Mouse (Mus musculus) forebrain, embryonic 10.5 days (tissue): Measurements from ENCODE around the gene Spata31d1b. TPM values are rescaled to one million over a fixed set of nuclear protein-coding genes. Genes with fewer than 3 reads are reported as not detected.
"Not testable (repeated sequence)": the region's sequence is repeated elsewhere in the genome, so short reads cannot be mapped to it uniquely, and the experiment has no call there.

ENCODE experiments used
- DNase-seq: peaks from one replicate; pipeline ENCODE4 v3.0.0-alpha.2; 2017; ENCODE audit warnings: low spot score; ENCODE audit errors: extremely low spot score
- H3K27ac ChIP-seq: fragments of 300-500 bp; sonication (generic); 2 replicates; pipeline ENCODE4 v1.5.1; 2016; ENCODE audit warnings: mild to moderate bottlenecking
- H3K27me3 ChIP-seq: fragments of 300-500 bp; sonication (generic); 2 replicates; pipeline ENCODE4 v1.6.1; 2016; ENCODE audit warnings: mild to moderate bottlenecking; ENCODE audit not compliant: poor library complexity, severe bottlenecking
- H3K36me3 ChIP-seq: fragments of 300-500 bp; sonication (generic); replicated peaks from 2 replicates; pipeline ENCODE4 v1.6.1; 2016; ENCODE audit warnings: mild to moderate bottlenecking, moderate library complexity
- H3K4me1 ChIP-seq: fragments of 300-500 bp; sonication (generic); 2 replicates; pipeline ENCODE4 v1.6.1; 2016
- H3K4me3 ChIP-seq: fragments of 300-500 bp; sonication (generic); 2 replicates; pipeline ENCODE4 v1.5.1; 2016; ENCODE audit warnings: mild to moderate bottlenecking, moderate library complexity
- H3K9me3 ChIP-seq: fragments of 300-500 bp; sonication (generic); 2 replicates; pipeline ENCODE4 v1.6.1; 2016; ENCODE audit warnings: mild to moderate bottlenecking, moderate library complexity
- WGBS: fragments of 180-500 bp; shearing (Covaris S2); methylation state at CpG from one replicate; pipeline ENCODE4 v1.1.7; 2016; 5-methylcytosine and 5-hydroxymethylcytosine counted together
- polyA plus RNA-seq: library from polyadenylated mRNA; unstranded; fragments of >200 nt; fragmentation: Nextera tagmentation; extraction: Ambion mirVana; gene quantifications from 2 replicates; pipeline ENCODE4 v1.2.1, GENCODE M21; 2016

The Spata31d1b gene
- polyA plus RNA-seq: 0.04 TPM in 1 of 2 replicates, not detected in the other

DNA sequence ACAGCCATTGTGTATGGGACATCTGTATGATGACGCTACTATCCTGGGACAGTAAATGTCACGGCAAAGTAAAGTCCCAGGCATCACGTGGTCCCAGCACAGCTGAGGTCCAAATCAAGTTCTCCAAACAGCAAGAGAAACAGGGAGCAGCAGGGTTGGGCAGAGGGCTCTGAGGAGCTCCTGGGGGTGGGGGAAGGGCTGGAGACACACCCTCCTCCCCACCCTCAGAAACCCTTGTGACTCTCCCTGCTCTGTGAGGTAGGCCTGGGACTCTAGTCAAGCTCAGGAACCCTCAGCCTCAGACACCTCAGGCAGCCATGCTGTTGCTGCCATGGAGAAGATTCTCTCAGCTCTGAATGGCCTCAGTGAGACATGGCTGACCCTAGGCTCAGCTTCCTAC lies at the start of gene Spata31d1b:
Spata31d1b (plus strand) TSS at position 301 of the 400 bp plus-strand sequence.
- not testable (repeated sequence) for H3K27me3 ChIP-seq, H3K9me3 ChIP-seq, H3K36me3 ChIP-seq, DNase-seq, H3K4me3 ChIP-seq, H3K4me1 ChIP-seq, H3K27ac ChIP-seq
- WGBS: 75% methylated on average over 3 of the region's 3 CpGs

DNA sequence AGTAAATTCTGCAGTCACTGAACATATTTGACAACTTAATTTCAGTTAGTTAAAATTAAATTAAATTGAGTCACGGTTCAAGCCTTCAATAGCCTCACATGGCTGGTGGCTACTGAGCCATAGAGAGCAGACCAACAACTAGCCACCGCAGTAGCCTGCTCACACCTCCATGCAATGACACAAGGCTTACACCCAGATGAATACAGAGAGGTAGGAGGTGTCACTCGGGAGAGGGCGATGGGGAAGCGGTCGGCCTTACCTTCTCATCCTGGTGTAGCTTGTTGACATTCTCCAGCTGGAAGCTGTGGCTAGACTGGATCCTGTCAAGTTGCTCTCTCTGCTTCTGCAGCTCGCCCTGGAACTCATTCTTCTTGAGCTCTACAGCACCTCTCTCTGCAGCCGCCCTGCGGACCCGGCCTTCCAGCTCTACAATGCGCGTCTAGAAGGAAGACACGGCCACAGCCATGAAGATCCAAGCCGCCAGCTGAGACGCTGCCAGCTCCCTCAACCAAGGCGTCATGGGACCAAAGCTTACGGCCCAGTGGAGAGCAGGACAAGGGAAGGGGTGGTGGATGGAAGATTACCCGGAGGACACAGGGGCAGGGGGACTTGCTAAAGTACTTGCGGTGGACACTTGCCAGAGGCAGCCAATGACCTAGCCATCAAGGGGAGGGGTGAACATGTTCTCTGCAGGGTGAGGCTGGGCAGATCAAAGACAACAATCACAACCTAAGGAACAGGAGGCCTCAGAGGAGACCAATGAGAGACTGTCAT lies 48.0 kb upstream of the Spata31d1b start:
- Histone ChIP-seq H3K36me3 (peaks cover 98% of the 10 kb centered on the region), H3K27me3 (no peaks in the 10 kb centered on the region), H3K4me3 (no peak overlapping the region), H3K9me3 (no peaks in the 10 kb centered on the region), H3K27ac (no peak overlapping the region), H3K4me1 (peaks cover 4% of the 10 kb centered on the region; the same call in 1 of the 2 replicates)
- DNase-seq: no peak
- WGBS: 96% methylated on average over 19 of the region's 19 CpGs

DNA sequence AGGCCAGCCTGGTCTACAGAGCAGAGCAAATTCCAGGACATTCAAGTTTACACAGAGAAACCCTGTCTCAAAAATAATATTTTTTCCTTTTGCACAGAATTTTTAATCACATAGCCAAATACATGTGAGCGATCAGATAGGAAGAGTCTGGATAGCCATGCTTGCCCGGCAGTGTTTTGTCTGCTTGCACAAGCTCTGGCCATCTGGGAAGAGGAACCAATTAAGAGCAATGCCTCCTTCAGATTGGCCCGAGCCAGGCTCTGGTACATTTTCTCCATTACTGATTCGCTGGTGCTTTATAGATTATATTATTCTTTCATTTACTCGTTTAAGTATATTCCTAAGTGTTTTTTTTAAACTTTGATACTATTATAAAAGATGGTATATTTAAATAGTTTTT lies 44.3 kb upstream of the Spata31d1b start:
- no peak for DNase-seq
- Histone ChIP-seq H3K27me3 (no peaks in the 10 kb centered on the region), H3K4me1 (peaks cover 19% of the 10 kb centered on the region), H3K36me3 (peaks cover 88% of the 10 kb centered on the region), H3K9me3 (no peaks in the 10 kb centered on the region), H3K4me3 (no peak overlapping the region), H3K27ac (no peak overlapping the region)
- WGBS: 94% methylated on average over 5 of the region's 5 CpGs

DNA sequence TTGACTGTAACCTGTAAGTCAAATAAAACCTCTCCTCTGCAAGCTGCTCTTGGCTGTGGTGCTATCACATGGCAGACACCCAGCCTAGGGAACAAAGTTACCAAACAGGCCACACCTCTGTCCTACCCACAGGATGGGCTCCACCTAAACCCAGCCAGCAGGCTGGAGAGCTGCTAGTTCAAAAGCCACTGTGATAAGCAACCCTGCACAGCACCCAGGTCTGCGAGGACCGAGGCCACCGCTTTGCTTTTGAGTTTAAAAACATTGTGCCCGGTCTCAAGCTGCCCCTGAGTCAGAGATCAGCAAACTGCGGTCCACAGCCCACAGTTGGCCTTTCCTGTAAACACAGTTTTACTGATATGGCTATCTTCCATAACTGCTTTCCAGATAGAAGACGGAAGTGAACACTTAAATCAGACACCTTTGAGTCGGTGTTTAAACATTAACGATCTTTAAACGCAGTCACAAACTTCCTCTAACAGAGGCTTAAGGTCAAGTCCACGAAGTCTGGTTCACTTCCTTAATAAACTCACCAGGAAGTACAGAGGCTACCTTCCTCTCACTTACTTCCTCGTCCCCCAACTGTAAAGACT lies 43.5 kb upstream of the Spata31d1b start:
- DNase-seq: no peak
- peaks cover 27% of the 10 kb centered on the region for H3K4me1 ChIP-seq
- H3K27me3 ChIP-seq: no peaks in the 10 kb centered on the region
- H3K27ac ChIP-seq: no peak overlapping the region
- H3K36me3 ChIP-seq: peaks cover 80% of the 10 kb centered on the region
- H3K9me3 ChIP-seq: no peaks in the 10 kb centered on the region
- H3K4me3 ChIP-seq: no peak overlapping the region
- WGBS: 85% methylated on average over 11 of the region's 11 CpGs

GRCm38 (mm10) chr13:59669946-59670345 lies 42.1 kb upstream of the Spata31d1b start:
- 93% methylated on average over 10 of the region's 10 CpGs for WGBS
- Histone ChIP-seq H3K36me3 (peaks cover 66% of the 10 kb centered on the region), H3K27ac (no peak overlapping the region), H3K27me3 (no peaks in the 10 kb centered on the region), H3K9me3 (no peaks in the 10 kb centered on the region), H3K4me1 (peaks cover 35% of the 10 kb centered on the region), H3K4me3 (no peak overlapping the region)
- no peak for DNase-seq

GRCm38 (mm10) chr13:59671521-59671920 lies 40.6 kb upstream of the Spata31d1b start:
- 67% methylated on average over 2 of the region's 2 CpGs for WGBS
- Histone ChIP-seq H3K9me3 (no peaks in the 10 kb centered on the region), H3K36me3 (peaks cover 50% of the 10 kb centered on the region), H3K27me3 (no peaks in the 10 kb centered on the region), H3K4me3 (no peak overlapping the region), H3K27ac (no peak overlapping the region), H3K4me1 (peaks cover 41% of the 10 kb centered on the region)
- no peak for DNase-seq

DNA sequence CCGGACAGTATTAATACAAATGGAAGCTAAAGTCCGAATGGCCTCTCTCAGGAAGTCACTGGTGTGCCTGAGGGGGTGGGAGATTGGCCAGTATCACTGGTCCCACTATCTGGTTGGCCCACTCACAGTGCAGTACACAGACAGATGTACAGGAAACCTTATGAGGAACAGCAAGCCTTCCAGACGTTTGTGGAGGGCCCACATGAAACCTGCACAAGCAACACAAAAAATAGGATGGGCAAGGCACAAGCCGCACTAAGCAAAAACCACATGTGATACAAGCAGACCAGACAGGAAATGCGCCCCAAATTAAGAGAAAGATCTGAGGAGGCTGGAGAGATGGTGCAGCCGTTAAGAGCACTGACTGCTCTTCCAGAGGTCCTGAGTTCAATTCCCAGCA lies 39.8 kb upstream of the Spata31d1b start:
- WGBS: 78% methylated on average over 6 of the region's 6 CpGs
- no peak for DNase-seq
- Histone ChIP-seq H3K9me3 (no peaks in the 10 kb centered on the region), H3K36me3 (peaks cover 43% of the 10 kb centered on the region), H3K27me3 (no peaks in the 10 kb centered on the region), H3K27ac (no peak overlapping the region), H3K4me1 (peaks cover 41% of the 10 kb centered on the region), H3K4me3 (no peak overlapping the region)

- Histone ChIP-seq H3K4me1 (peaks cover 38% of the 10 kb centered on the region), H3K9me3 (no peaks in the 10 kb centered on the region), H3K36me3 (peaks cover 32% of the 10 kb centered on the region), H3K27ac (peak overlapping the region; percentile 98), H3K4me3 (peak overlapping the region; percentile 81), H3K27me3 (no peaks in the 10 kb centered on the region)
- 32% methylated on average over 7 of the region's 7 CpGs for WGBS
- no peak for DNase-seq
Measured at GRCm38 (mm10) chr13:59673597-59673996, 38.5 kb upstream of the Spata31d1b start.

DNA sequence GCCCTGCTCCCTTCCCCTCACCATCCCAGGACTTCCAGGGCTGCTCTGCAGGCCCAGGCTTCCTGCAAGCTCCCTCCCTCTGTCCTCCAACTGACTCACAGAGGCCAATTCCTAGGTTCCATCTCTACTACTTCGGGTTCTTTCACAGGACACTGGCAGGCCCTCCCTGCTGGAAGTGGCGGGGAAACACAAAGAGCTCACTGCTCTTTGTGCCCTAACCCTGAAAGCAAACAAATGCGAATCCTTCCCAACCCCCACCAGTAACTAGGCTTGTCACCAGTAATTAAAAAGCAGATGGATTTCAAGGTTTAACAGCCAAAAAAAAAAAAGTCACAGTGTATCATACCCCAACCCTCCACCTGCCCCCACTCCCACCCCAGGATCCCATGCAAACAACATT lies 37.9 kb upstream of the Spata31d1b start:
- no peaks in the 10 kb centered on the region for H3K27me3 ChIP-seq
- 0% methylated on average over 3 of the region's 3 CpGs for WGBS
- peaks cover 26% of the 10 kb centered on the region for H3K36me3 ChIP-seq
- H3K27ac ChIP-seq: peak overlapping the region; percentile 98
- peak; percentile 63 for DNase-seq
- H3K4me1 ChIP-seq: peaks cover 40% of the 10 kb centered on the region
- no peaks in the 10 kb centered on the region for H3K9me3 ChIP-seq
- peak overlapping the region; percentile 81 for H3K4me3 ChIP-seq

- H3K27me3 ChIP-seq: no peaks in the 10 kb centered on the region
- peak overlapping the region; percentile 81 for H3K4me3 ChIP-seq
- peaks cover 42% of the 10 kb centered on the region for H3K4me1 ChIP-seq
- under 1% methylated on average over 13 of the region's 13 CpGs for WGBS
- H3K9me3 ChIP-seq: no peaks in the 10 kb centered on the region
- peaks cover 20% of the 10 kb centered on the region for H3K36me3 ChIP-seq
- peak; percentile 64 for DNase-seq
- peak overlapping the region; percentile 98 for H3K27ac ChIP-seq
Measured at GRCm38 (mm10) chr13:59674761-59675150, 37.3 kb upstream of the Spata31d1b start.

- peak; percentile 80 for DNase-seq
- peaks cover 48% of the 10 kb centered on the region for H3K4me1 ChIP-seq
- H3K9me3 ChIP-seq: no peaks in the 10 kb centered on the region
- peak within 1 kb of the TSS; percentile 98 for H3K27ac ChIP-seq
- WGBS: 0% methylated on average over 56 of the region's 61 CpGs
- no peaks in the 10 kb centered on the region for H3K27me3 ChIP-seq
- peak within 1 kb of the TSS; percentile 81 for H3K4me3 ChIP-seq
- H3K36me3 ChIP-seq: peaks cover 14% of the 10 kb centered on the region
Measured at GRCm38 (mm10) chr13:59675151-59676011, 36.7 kb upstream of the Spata31d1b start, which contains the start of gene Golm1. TSS of gene Golm1 (minus strand) at chr13:59675811.

GRCm38 (mm10) chr13:59676316-59677229 lies 35.5 kb upstream of the Spata31d1b start:
- Histone ChIP-seq H3K36me3 (peaks cover 5% of the 10 kb centered on the region), H3K4me3 (no peak overlapping the region), H3K27me3 (no peaks in the 10 kb centered on the region), H3K27ac (0 out of 2 replicates have a peak overlapping the region, but pooled peaks have one; percentile 98), H3K4me1 (peaks cover 44% of the 10 kb centered on the region), H3K9me3 (no peaks in the 10 kb centered on the region)
- 85% methylated on average over 12 of the region's 12 CpGs for WGBS
- no peak for DNase-seq
